Comparison of ENCODE assay signal across 8 mouse cellular contexts in the genomic region with DNA sequence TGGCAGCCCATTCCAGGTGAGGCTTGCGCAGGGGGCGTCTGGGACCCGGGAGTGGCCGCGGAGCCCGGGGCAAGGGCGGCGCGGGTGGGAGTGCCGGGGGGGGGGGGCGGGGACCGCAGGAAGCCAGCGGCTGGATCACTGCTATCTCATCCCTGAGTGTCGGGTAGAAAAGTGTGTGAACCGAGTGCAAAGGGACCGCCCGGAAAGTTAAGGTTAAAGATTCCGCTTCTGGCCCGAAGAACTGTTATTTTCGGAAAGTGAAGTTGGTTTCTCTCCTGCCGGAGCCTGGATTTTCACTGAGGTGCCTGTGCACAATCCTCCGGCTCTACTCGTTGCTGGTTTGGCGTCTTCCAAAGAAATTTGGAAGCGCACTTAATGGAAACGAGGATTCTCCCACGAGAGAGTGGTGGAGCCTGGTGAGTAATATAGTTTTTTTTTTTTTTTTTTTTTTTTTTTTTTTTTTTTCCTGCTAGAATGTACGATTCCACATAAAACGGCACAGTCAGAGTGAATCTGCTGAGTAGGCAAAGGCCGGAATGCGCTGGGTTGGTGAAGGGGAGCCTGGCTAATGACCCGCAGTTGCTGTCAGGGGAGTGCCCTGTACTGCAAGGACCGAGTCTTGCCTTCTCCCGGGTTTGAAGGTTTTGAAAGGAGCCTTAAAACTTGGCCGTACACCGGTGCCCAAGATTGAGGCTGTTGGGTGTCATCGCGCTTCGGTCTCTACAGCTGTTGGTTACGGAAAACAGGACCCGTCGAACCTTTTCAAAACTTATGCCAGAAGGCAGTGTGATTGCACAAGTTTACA.
A peak's percentile ranks its signal among the peaks of the same experiment; 100 is the strongest.
DNase-seq lines count a peak whose midpoint lies in the region; ATAC-seq and TF ChIP-seq lines count a peak whose summit lies in the region.

No protein-coding gene starts in this region.

- no peaks in the 10 kb centered on the region for H3K36me3 ChIP-seq in testis, adult 2 months (ENCODE audit: control insufficient read depth, insufficient read depth, low read length)
- no peaks in the 10 kb centered on the region for H3K36me3 ChIP-seq in lung, embryonic 16.5 days (ENCODE audit: control insufficient read depth, insufficient read depth, low read length)

- TF ChIP-seq CTCF in testis, adult 2 months (IDR thresholded peaks at IDR 0.05; ENCODE audit: control insufficient read depth, insufficient read depth, insufficient replicate concordance, low read depth, low read length) = no peak
- TF ChIP-seq CTCF in olfactory bulb, adult 2 months (IDR thresholded peaks at IDR 0.05; ENCODE audit: insufficient read depth, low read depth, low read length) = no peak

- H3K27ac ChIP-seq in testis, adult 2 months (ENCODE audit: control insufficient read depth, insufficient read depth, low read depth, low read length) = peak overlapping the region; percentile 80
- peak overlapping the region; percentile 96 for H3K27ac ChIP-seq in lung, embryonic 16.5 days (ENCODE audit: low read length)
- H3K27ac ChIP-seq in olfactory bulb, adult 2 months (ENCODE audit: insufficient read depth, low read depth, low read length) = peak overlapping the region; percentile 76; the same call in 1 of the 2 replicates

- peak overlapping the region; percentile 88 for H3K9ac ChIP-seq in lung, embryonic 16.5 days (ENCODE audit: low read length)

- H3K27me3 ChIP-seq in testis, adult 2 months (ENCODE audit: control insufficient read depth, insufficient read depth, low read length) = no peaks in the 10 kb centered on the region
- no peaks in the 10 kb centered on the region for H3K27me3 ChIP-seq in lung, embryonic 16.5 days (ENCODE audit: control insufficient read depth, insufficient read depth, low read depth, low read length)

- DNase-seq in testis, postnatal 14 days (ENCODE audit: low spot score) = no peak
- DNase-seq in embryo, embryonic 11 days = peak; percentile 70
- DNase-seq in heart, adult 8-10 months (ENCODE audit: low spot score) = peak; percentile 47
- DNase-seq in kidney, adult 8-10 months = peak; percentile 64 to 67
- DNase-seq in frontal cortex, postnatal 25 days (ENCODE audit: low spot score in 2 of 2) = no peak

- no peaks in the 10 kb centered on the region for H3K9me3 ChIP-seq in lung, embryonic 16.5 days (ENCODE audit: control insufficient read depth, low read length)

- peak overlapping the region; percentile 79 for H3K4me2 ChIP-seq in lung, embryonic 16.5 days (ENCODE audit: low read depth, low read length)

- TF ChIP-seq POLR2A in testis, adult 2 months (IDR thresholded peaks at IDR 0.05; ENCODE audit: control insufficient read depth, low read depth, low read length) = no peak
- TF ChIP-seq POLR2A in olfactory bulb, adult 2 months (IDR thresholded peaks at IDR 0.05; ENCODE audit: insufficient read depth, low read depth, low read length) = no peak

- peaks cover 6% of the 10 kb centered on the region for H3K4me1 ChIP-seq in testis, adult 2 months (ENCODE audit: control insufficient read depth, insufficient read depth, low read length)
- H3K4me1 ChIP-seq in lung, embryonic 16.5 days (replicated peaks; ENCODE audit: control insufficient read depth, insufficient read depth, low read length) = peaks cover 10% of the 10 kb centered on the region
- H3K4me1 ChIP-seq in olfactory bulb, adult 2 months (ENCODE audit: control insufficient read depth, insufficient read depth, low read length) = peaks cover 5% of the 10 kb centered on the region; the same call in 1 of the 2 replicates

- peak; percentile 63 for ATAC-seq in lung, embryonic 16.5 days (ENCODE audit: low read depth)

- WGBS in lung, embryonic 16.5 days = 4% methylated on average over 30 of the region's 42 CpGs
- 4% methylated on average over 33 of the region's 42 CpGs for WGBS in olfactory bulb, adult 2 months

- peak overlapping the region; percentile 91 for H3K4me3 ChIP-seq in testis, adult 2 months (ENCODE audit: control insufficient read depth, low read depth, low read length)
- H3K4me3 ChIP-seq in lung, embryonic 16.5 days (ENCODE audit: low read length) = peak overlapping the region; percentile 83
- peak overlapping the region; percentile 73 for H3K4me3 ChIP-seq in olfactory bulb, adult 2 months (ENCODE audit: insufficient read depth, low read depth, low read length)

Comparison
In these comparisons a context has a peak if more than half of its experiments do, and no peak if none do; other contexts are left out.
1. DNase-seq: peak in embryo, embryonic 11 days (single experiment), heart, adult 8-10 months (single experiment) and kidney, adult 8-10 months (2 of 2); none in testis, postnatal 14 days (single experiment) and frontal cortex, postnatal 25 days (0 of 2).
2. Peak in every context shown above with its lines, with median percentiles within 50 percentile points of each other: H3K27ac ChIP-seq and H3K4me3 ChIP-seq.